Mouse (Mus musculus): ENCODE measurements around the gene Prr23a3. TPM values are rescaled to one million over a fixed set of nuclear protein-coding genes. Genes with fewer than 3 reads are reported as not detected.

The Prr23a3 gene
- polyA plus RNA-seq, 1 experiment = not detected

GRCm38 (mm10) chr9:98842117-98842516 lies 22.4 kb upstream of the Prr23a3 start, which contains the start of gene Prr23a1:
Gene Prr23a1, plus strand, starts transcription at chr9:98842503.
- TF ChIP-seq CTCF (IDR thresholded peaks at IDR 0.05; ENCODE audit: insufficient read depth, low read length) (no peak), POLR2A (IDR thresholded peaks at IDR 0.05; ENCODE audit: borderline replicate concordance, extremely low read depth, low read depth, low read length) (no peak)
- no peaks in the 10 kb centered on the region for H3K4me1 ChIP-seq (ENCODE audit: control insufficient read depth, insufficient read depth, low read length)
- WGBS = 59% methylated on average over 22 of the region's 22 CpGs

GRCm38 (mm10) chr9:98856210-98856609 lies 8.4 kb upstream of the Prr23a3 start, which contains the start of gene Prr23a2:
Gene Prr23a2, plus strand, starts transcription at chr9:98856494.
- DNase-seq = no peak
- Histone ChIP-seq H3K4me3 (replicated peaks; ENCODE audit: extremely low read depth, low read depth, low read length) (no peak within 1 kb of the TSS), H3K4me1 (ENCODE audit: control insufficient read depth, insufficient read depth, low read length) (no peaks in the 10 kb centered on the region)
- TF ChIP-seq CTCF (IDR thresholded peaks at IDR 0.05; ENCODE audit: insufficient read depth, low read length) = no peak
- 60% methylated on average over 18 of the region's 18 CpGs for WGBS

More at GRCm38 (mm10) chr9:98842117-98842516, 22.4 kb upstream of the Prr23a3 start, which contains the start of gene Prr23a1:
- DNase-seq = no peak
- no peak within 1 kb of the TSS for H3K4me3 ChIP-seq (replicated peaks; ENCODE audit: extremely low read depth, low read depth, low read length)

- TF ChIP-seq POLR2A (IDR thresholded peaks at IDR 0.05; ENCODE audit: borderline replicate concordance, extremely low read depth, low read depth, low read length) = no peak
- 0 out of 2 replicates have a peak, but pooled peaks have one; percentile 12 for TF ChIP-seq CTCF (IDR thresholded peaks at IDR 0.05; ENCODE audit: insufficient read depth, low read length)
- Histone ChIP-seq H3K4me3 (replicated peaks; ENCODE audit: extremely low read depth, low read depth, low read length) (no peak overlapping the region), H3K4me1 (ENCODE audit: control insufficient read depth, insufficient read depth, low read length) (no peaks in the 10 kb centered on the region)
- WGBS = 61% methylated on average over 3 of the region's 3 CpGs
- DNase-seq = no peak
These were observed 1.1 kb upstream of the Prr23a3 start for GRCm38 (mm10) chr9:98863463-98863862.

GRCm38 (mm10) chr9:98901486-98901885 lies 36.9 kb downstream of the Prr23a3 start:
- H3K4me3 ChIP-seq (replicated peaks; ENCODE audit: extremely low read depth, low read depth, low read length) = no peak overlapping the region
- no peak for DNase-seq
- no peaks in the 10 kb centered on the region for H3K4me1 ChIP-seq (ENCODE audit: control insufficient read depth, insufficient read depth, low read length)
- TF ChIP-seq POLR2A (IDR thresholded peaks at IDR 0.05; ENCODE audit: borderline replicate concordance, extremely low read depth, low read depth, low read length) = no peak
- TF ChIP-seq CTCF (IDR thresholded peaks at IDR 0.05; ENCODE audit: insufficient read depth, low read length) = no peak
- WGBS = 64% methylated on average over 1 of the region's 1 CpGs

- Histone ChIP-seq H3K4me3 (replicated peaks; ENCODE audit: extremely low read depth, low read depth, low read length) (no peak within 1 kb of the TSS), H3K4me1 (ENCODE audit: control insufficient read depth, insufficient read depth, low read length) (no peaks in the 10 kb centered on the region)
- TF ChIP-seq POLR2A (IDR thresholded peaks at IDR 0.05; ENCODE audit: borderline replicate concordance, extremely low read depth, low read depth, low read length) (no peak), CTCF (IDR thresholded peaks at IDR 0.05; ENCODE audit: insufficient read depth, low read length) (no peak)
- no peak for DNase-seq
- WGBS = 91% methylated on average over 2 of the region's 2 CpGs
These were observed 38.3 kb downstream of the Prr23a3 start, which contains the start of gene 7420426K07Rik for GRCm38 (mm10) chr9:98902819-98903218. Gene 7420426K07Rik, plus strand, starts transcription at chr9:98903119.

Other genes with a start within 250 kb of the Prr23a3 start
- gene Prr23a1, start 22.3 kb upstream of the Prr23a3 start, polyA plus RNA-seq (2012; rRNA removed) = not detected in 2 replicates
- gene Prr23a2, start 8.3 kb upstream of the Prr23a3 start, polyA plus RNA-seq (2012; rRNA removed) = 0.14 TPM in 1 of 2 replicates, not detected in the other
- not detected in 2 replicates for gene 7420426K07Rik, start 38.4 kb downstream of the Prr23a3 start, polyA plus RNA-seq (2012; rRNA removed)
- not detected in 2 replicates for gene Foxl2, start 90.5 kb downstream of the Prr23a3 start, polyA plus RNA-seq (2012; rRNA removed)
- 5.2 and 6.6 TPM in 2 replicates for gene Faim, start 121.6 kb downstream of the Prr23a3 start, polyA plus RNA-seq (2012; rRNA removed)
- gene Gm1123, start 170.9 kb downstream of the Prr23a3 start, polyA plus RNA-seq (2012; rRNA removed) = 0.38 TPM in 1 of 2 replicates, not detected in the other